Mouse (Mus musculus) right cerebral cortex, adult 2 months (tissue): ENCODE results near the gene Lmo2.

Experiments
- DNase-seq, 2 experiments: peaks; one replicate each; pipeline ENCODE4 v3.0.0; 2021 to 2022; ENCODE audit warnings: low spot score in 2 of 2

Lmo2 gene

DNA sequence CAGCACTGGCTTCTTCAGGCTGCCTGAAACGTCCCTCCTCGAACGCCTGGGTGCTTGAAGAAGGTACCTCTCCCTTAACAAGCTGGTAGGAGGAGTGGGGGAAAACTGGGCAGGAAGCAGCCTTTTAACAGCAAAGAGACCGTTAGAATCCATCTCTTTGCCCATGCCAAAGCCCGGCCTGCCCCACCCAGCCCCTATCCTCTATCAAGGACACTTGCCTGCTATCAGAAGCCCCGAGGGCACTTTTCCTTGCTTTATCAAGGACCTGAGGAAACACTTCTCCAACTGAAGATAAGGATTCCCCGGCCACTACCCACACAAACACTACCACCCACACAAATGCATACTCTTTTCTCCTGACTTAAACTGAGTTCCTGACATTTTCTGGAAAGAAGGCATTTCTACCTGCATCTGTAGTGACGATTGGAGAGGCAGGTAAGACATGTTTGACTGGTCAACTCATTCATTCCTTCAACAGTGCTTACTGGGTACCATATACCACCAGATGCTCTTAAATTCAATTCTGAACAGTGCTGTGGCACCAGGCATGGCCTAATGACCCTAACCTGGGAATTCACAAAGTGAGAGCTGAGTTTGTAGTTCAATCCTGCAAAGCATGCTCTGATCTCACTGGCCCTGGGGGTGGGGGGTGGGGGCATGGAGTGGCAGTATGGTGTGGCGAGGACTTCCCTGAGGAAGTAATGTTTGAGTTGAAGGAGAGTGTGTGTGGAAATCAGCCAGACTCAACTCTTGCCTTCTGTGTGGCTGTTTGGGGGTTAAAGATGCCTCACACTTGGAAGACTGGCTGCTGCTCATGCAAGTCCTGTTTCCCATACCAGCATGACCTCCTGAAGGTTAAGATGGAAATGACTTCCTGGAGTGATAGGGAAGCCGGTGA, at the start of gene Lmo2:
TSS of gene Lmo2 (plus strand) at position 338 of the 898 bp plus-strand sequence.
- no peak for DNase-seq

DNA sequence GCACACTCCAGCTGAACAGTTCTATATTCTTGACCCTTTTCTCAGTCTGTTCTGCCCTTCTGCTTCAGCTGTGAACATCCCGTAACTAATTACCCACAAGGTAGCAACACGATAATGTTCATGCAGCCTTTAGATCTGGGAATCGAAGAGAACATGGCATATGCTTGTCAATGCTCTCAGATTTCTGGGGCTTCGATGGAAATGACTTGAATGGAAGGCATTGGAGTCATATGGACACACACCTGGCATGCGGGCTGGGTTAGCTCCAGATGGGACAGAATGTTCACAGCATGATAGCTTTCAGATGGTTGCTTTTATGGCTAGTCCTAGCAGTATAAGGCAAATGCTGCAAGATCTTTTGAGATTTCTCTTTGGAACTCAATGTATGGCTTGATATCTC, 47.2 kb upstream of the Lmo2 start:
- DNase-seq = no peak

DNA sequence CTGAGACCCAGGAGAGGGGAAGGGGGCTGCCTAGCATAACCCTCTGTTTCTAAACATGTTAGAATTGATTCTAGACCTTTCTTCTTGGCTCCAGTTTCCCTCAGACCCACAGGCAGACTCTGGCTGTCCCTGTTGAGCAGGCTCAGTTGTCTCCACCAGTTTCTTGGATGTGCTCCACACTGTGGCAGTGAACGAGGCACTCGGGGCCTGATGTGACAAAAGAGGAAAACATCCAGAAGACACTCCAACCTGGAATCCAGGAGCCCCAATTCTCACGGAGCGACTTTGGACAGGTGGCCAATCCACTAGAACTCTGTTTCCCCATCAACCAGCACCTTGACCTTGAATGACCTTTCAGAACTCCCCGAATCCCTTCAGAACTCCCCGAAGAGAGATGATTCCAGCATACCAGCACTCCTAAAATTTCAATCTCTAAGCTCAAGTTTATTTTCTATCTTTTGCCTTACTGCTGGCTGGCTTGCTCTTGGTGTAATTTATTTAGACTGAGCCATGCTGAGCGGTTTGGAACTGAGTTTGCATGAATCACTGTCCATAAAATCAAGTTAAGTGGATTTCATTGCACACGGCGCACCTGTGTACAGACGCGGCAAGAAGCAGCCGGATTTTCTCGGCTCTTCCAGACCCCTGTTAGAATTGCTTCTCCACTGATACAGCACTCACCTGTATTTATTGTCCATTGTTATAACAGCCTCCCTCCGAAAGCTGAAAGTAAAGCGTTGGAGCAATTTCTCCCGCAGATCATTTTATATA, 45.1 kb upstream of the Lmo2 start:
- DNase-seq = no peak

DNA sequence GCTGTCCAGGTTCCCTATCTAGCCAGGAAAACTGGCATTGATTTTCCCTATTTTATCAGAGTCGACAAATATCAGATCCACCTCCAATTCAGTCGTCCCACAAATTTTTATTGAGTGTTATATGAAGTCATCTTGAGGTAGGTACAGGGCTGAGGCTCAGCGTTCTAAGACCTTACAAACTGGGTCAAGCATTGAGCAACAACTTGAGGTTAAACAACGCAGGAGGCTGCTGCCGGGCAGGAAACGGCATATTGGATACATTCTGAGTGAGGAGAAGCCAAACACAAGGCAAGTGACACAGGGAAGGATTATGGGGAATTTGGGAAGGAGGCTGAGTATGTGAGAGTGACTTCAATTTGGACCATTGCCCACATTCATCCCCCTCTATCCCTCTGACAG, 44.5 kb upstream of the Lmo2 start:
- DNase-seq = no peak

DNA sequence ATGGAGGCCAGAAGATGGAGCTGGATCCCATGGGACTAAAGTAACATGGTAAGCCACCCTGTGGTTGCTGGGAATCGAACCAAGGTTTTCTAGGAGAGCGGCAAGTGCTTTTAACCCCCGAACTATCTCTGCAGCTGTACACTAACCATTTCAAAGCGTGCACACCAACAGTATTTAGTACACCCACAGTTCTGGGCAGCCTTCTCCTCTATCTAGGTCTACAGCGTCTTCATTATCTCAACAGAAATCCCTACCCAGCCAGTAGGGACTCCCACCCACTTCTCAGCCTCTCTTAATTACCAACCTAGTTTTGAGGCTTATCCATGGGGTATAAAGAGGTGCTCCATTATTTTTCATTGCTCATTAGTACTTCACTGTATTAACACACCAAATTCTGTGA, 41.7 kb upstream of the Lmo2 start:
- no peak for DNase-seq

DNA sequence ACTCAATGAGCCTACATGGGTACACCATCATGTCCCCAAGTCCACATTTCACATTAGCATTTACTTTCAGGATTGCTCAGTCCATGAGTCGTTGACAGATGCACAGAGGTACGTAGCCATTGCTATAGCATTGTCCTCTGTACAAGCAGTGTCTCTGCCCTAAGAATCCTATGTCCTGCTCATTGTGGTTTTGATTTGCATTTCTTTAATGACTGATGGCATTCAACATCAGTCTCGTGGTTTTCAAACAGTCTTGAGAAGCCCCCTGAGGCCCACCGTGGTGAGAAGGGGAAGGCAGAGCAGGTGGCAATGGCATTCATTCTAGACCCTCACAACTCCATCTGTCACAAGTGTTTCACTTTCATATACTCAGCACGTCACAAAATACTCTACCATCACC, 40.4 kb upstream of the Lmo2 start:
- DNase-seq = no peak

DNA sequence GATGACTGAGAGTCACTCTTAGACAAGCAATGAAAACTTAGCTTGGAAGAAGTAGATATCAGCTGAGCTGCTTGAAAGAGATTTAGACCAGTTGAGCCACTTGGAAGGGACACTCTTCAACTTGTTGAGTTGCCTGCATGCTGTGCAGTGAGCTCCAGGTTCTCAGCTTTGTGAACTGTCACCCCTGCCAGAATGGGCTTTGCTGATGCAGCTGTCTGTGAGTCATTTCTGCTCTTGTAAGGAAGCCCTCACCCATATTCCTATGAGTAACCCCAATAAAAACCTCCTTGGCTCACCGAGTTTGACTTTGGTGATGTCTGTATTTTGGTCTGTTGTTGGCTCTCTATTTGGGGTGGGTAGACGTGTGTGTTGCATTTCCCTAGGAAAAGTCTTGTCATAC, 39.4 kb upstream of the Lmo2 start:
- DNase-seq = no peak

DNA sequence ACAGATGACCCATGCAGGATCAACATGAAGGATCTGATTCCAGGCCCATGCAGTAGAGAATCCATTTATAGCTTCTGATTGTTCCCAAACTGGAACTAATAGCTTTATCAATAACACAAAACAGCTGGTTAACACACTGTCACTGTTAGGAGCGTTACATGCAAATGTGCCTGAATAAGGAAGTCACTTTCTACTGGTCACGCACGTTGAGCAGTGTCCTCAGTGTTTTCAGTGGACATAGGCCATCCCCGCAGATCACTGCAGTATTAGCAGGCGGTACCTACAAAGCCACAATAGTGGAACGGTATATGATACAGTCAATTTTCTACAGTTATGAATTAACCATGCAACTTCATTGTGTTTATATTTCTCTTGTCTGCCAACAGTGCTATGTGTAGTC, 38.3 kb upstream of the Lmo2 start:
- DNase-seq = no peak

DNA sequence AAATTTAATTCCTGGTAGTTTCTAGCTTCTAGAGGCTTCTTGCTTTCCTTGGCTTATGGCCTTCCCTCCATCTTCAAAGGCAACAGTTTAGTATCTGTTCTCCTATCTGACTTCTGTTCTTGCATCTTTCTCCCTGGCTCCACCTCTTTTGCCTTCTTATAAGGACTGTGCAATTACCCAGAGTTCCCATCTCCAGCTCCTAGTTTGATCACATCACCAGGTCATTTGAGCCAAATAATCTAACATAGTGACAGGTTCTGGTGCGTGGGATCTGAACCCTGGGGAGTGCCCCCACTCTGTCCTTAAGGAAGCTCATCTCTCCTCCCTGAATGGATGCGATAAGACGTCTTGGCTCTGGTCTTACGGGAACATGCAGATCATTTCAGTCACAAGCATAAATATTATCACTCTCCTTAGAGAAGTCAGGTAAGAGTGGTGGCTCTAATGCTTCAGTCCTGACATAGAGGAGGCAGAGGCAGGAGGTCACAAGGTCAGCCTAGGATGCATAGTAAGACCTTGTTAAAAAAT, 31.1 kb upstream of the Lmo2 start:
- DNase-seq = no peak

DNA sequence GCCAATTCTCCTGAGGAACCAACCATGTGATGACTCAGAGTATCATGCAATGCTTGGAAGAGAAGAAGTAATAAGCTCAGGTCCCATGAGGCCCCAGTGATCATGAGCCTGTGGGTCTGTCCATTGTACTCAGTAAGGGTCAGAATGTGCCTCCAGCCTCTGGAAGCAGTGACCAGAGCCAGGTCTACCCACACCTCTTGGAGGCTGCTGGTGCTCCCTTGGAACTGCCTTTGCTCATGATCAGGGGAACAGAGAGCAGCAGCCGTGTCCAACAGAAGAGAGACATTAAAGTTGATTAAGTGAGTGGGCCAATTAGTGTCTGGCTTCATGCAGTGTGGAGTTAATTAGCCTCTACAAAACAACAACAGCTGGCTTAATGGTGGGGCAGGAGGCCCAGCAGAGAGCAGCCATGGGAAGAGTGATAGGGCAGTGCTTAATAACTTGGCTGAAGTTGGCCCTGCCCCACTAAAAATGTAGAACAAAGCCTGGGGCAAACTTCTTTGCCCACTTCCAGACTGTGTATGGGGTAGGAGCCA, 30.1 kb upstream of the Lmo2 start:
- no peak for DNase-seq

DNA sequence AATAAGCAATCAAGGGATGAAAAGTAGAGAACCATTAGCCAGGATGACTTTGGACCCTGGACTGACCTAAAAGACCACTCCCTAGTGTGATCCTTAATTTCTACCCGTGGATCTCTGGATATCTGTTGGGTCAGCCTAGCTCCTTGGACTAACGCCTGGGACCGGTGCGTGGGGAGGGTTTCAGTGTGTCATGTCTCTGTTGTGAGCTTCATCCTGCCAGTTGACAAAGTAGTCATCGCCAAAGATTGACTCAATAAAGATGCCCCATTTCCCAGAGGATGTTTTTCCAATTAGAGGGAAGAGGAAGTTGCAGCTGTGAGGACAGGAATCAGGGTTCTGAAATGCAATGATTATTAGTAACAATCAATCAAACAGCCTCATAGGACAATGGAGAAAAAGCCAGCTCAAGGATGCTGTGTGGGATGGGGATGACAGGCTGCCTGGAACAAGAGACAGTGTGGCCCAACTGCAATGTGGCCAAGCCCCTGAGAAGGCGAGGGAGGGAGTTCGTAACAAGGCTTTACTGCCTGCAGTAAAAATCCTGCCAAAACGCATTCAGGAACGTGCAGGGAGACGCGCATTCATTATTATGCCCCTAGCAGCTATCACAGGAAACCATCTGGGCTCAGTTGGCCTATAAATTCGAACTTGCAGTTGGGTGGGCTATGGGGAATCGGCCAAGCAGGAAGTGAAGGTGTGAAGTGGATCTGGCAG, 27.3 kb upstream of the Lmo2 start:
- no peak for DNase-seq

DNA sequence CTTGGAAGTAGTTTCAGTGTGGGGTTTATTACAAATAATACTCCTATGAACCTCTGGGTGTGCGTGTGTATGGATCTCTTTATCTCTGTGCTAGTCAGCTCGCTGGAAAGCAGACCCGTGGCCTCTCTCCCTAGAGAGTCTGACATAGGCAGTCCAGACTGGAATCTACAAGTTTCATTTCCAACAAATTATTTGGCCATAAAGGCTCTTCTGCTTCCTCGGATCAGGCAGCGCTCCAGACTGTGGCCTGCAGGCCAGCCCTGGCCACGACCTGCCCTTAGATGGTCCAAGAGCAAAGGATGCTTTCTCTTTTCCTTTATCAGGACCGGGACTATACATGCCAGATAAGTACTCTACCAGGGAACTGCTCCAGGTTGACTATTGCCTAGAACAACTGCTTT, 26.3 kb upstream of the Lmo2 start:
- DNase-seq = no peak

DNA sequence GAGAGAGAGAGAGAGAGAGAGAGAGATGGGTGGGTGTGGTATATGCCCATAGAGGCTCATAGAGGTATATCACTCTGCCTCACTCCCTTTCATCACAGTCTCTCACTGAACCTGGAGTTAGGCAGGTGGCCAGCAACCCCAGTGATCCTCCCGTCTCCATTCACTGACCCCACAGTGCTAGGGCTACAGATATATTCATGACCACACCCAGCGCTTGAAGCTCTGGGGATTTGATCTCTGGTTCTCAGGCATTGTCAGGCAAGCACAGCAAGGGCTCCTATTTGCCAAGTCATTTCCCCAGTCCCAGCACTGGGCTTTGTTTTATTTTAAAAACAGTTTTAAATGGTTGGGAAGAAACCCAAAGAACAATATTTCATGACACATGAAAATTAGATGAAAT, 25.8 kb upstream of the Lmo2 start:
- no peak for DNase-seq

DNA sequence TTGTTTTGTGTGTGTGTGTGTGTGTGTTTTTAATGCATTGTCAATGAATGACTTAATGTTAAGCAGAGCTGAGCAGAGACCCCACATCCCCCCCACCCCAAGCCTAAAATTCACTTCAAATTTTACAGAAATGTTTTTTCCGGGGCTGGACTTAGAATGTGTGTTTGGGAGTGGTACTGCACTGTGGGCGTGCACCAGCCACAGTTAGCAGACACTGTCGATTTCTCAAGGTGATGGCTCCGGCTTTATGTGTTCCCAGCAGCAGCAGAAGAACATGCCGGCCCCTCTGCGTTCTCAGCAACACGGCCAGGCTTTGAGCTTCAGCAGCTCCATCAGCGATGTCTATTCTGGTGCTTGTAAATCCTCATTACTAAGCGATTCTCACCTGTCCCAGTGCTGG, 25.3 kb upstream of the Lmo2 start:
- no peak for DNase-seq

DNA sequence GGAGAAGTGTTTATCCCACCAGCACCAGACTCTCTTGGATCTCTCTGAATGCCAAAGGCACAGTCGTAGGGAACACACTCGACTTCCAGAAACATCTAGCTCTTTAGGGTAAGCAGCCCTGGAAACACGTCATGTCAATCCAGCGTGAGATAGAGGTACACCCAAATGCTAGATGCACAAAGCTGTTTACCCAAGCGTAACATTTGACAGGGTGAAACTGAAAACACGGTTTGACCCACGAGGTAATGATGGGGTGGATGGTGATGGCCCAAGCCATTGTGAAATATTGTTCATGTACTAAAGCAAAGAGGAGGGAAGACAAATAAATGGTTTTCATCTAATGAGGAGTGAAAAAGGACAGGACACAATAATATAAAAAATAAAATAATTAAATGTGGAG, 23.5 kb upstream of the Lmo2 start:
- DNase-seq = no peak

DNA sequence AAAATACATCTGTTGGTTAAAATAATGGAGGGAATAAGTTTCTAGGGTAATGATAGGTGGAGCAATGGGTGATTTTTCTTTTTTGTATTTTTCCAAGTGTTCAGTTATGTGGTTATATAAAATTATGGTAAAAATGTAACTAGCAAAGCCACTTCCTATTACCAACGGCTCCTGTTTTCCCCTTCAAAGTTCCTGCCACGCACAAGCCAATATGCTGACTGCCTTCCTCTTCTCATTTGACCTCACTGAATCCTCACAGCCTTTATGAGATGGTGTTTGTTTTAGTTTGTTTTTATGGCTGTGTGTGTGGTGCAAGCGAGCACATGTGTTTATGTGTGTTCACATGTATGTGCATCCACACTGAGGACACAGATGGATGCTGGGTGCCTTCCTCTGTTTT, 23.1 kb upstream of the Lmo2 start:
- DNase-seq = no peak

DNA sequence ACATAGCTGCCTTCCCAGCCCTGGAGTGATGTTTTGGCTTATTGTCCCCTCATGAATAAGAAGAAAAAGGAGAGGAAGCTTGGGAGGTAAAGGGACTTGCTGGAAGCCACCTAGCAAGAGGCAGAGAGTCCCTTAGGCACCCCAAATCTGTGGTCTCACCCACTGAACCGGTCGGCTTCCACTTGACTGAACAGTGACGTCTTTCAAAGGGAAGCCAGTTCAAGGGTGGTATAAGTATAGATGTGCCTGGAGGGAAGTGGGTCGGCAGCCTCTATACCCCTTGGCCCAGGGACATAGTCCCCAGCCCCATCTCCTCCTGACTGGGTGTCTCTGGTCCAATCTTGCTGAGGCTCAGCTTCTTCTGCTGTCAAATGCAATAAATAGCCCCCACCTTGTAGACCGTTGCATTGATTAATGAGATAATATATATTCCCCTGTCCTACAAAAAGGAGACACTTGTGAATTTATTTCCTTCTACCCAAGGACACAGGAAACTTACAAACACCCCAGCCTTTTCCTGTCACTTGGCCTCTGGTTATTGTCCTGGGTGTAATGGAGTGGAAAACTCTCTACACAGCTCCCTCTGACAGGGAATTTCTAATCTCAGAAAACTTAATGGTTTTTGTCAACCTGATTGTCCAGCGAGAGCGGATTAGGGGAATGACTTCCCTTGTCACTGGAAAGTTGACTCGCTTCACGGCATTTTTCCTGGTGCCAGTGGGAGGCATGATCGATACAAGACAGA, 21.9 kb upstream of the Lmo2 start:
- no peak for DNase-seq

DNA sequence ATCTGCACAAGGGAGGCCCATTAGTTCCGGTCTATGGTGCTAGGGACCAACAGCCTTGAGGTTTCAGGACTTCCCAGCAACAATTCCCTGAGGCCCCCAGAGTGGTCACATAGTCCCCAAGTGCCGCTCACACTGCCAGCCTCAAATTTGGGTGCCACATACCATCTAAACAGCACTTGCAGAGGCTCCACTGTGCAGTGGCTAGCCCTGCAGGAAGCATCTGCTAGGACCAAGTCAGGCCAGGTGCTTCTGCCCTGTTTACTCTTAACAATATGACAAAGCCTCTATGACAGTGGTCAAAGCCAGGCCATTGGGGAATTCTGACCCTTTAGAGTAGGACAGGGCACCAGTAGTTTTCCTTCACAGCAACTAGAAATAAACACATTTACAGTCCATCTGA, 21.1 kb upstream of the Lmo2 start:
- no peak for DNase-seq

DNA sequence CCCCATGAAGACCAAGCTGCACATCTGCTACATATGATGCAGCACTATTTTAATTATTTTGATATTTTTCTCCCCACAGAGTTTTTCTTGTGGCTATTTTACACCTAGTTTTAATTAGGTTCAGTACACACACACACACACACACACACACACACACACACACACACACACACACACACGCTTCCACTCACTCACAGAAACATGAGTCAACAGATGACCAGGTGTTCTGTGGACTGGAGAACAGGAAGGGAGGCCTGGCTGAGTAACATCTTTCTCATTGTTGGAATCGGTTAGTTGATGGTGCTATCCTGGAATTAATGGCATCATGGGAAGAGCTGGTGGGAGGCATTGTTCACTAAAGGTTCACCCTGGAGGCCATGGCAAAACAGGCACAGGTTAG, 20.1 kb upstream of the Lmo2 start:
- DNase-seq = no peak

DNA sequence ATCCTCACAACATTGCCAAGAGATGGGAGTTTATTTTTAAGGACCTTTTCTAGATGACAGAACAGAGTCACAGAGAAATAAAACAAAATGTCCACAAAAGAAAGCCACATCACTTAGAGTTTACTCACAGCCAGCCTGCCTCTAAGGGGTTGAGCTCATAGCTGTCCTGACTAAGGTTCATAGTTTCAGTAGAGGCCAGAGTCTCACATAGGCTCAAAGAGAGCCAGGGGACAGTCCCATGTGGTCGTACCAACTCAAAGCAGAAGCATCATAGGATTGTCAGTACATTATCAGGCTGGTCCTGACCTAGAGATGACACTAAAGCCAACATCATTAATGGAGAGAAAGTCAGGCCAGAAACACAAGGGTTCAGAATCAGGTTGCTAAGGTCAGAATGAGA, 19.2 kb upstream of the Lmo2 start:
- no peak for DNase-seq

DNA sequence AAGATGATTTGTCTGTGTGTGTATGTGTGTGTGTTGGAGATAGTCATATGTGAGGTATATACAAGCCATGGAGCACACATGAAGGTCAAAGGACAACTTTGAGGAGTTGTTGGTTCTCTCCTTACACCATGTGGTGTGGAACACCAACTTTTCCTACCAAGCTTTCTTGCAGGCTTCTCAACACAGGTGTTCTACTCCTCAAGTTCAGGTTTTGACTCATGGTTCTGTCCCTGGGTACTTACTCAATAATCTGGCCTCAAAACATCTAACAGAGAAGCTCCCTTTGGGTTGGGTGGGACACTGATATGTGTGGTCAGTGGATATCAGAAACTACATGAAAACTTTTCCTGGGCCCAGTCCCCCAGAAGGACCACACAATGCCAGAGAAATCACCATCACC, 18.8 kb upstream of the Lmo2 start:
- DNase-seq = no peak
